Mouse (Mus musculus) gastrocnemius, postnatal 14 days (tissue): ENCODE data around the gene Ppp1r9a. TPM values are rescaled to one million over a fixed set of nuclear protein-coding genes. Genes with fewer than 3 reads are reported as not detected.
A peak's percentile ranks its signal among the peaks of the same experiment; 100 is the strongest.
"Not testable (repeated sequence)": the region's sequence is repeated elsewhere in the genome, so short reads cannot be mapped to it uniquely, and the experiment has no call there.

Experiments used
- DNase-seq: peaks from one replicate; pipeline ENCODE4 v3.0.0; 2021; ENCODE audit warnings: mixed read lengths
- intact Hi-C: fragments of 180-260 bp; cut with DNase I; formaldehyde crosslinking; loops from one replicate; pipeline ENCODE4 v1.15.1; 2025; ENCODE audit warnings: low total_unique reads
- long read RNA-seq, 2 experiments: library from polyadenylated mRNA; stranded (forward); transcript quantifications; one replicate each; pipeline ENCODE4 v2.0.0; 2021
- total RNA-seq, 2 experiments: library from RNA; stranded (reverse); gene quantifications; 2 replicates each; pipeline ENCODE4 v1.2.3; 2021

The Ppp1r9a gene
- total RNA-seq: 1 to 10 TPM; 7.5 to 9.9 TPM
- long read RNA-seq, experiment 1: 0 reads
- long read RNA-seq, experiment 2, partial matches to known transcripts: 0 of 4 reads
- long read RNA-seq, experiment 2, other reads (novel, unspliced or antisense): 4 of 4 reads

GRCm38 (mm10) chr6:4902674-4903324, at the start of gene Ppp1r9a:
Gene Ppp1r9a, plus strand, starts transcription at chr6:4902917.
- intact Hi-C loops: no loop called here
- peak; percentile 42 for DNase-seq

- no peak for DNase-seq
- intact Hi-C loops: no loop called here
Measured at GRCm38 (mm10) chr6:4855236-4855635, 47.5 kb upstream of the Ppp1r9a start.

- DNase-seq: no peak
- intact Hi-C loops: no loop called here
Measured at GRCm38 (mm10) chr6:4856919-4857318, 45.8 kb upstream of the Ppp1r9a start.

- no peak for DNase-seq
- intact Hi-C loops: no loop called here
Measured at GRCm38 (mm10) chr6:4884316-4884715, 18.4 kb upstream of the Ppp1r9a start.

GRCm38 (mm10) chr6:4889544-4889943, 13.2 kb upstream of the Ppp1r9a start:
- no peak for DNase-seq
- intact Hi-C loops: no loop called here

- no peak for DNase-seq
- intact Hi-C loops: no loop called here
Measured at GRCm38 (mm10) chr6:4892417-4892816, 10.3 kb upstream of the Ppp1r9a start.

GRCm38 (mm10) chr6:4893312-4893711, 9.4 kb upstream of the Ppp1r9a start:
- intact Hi-C loops, DNase-seq: not testable (repeated sequence)

GRCm38 (mm10) chr6:4899906-4900305, 2.8 kb upstream of the Ppp1r9a start:
- intact Hi-C loops: no loop called here
- no peak for DNase-seq

- intact Hi-C loops: no loop called here
- DNase-seq: peak; percentile 53
Measured at GRCm38 (mm10) chr6:4903325-4904054, 773 bp downstream of the Ppp1r9a start.

- intact Hi-C loops: no loop called here
- DNase-seq: peak; percentile 13
Measured at GRCm38 (mm10) chr6:4904055-4904450, 1.3 kb downstream of the Ppp1r9a start.

- DNase-seq: no peak
- intact Hi-C loops: no loop called here
Measured at GRCm38 (mm10) chr6:4910042-4910634, 7.4 kb downstream of the Ppp1r9a start.

GRCm38 (mm10) chr6:4918470-4918869, 15.8 kb downstream of the Ppp1r9a start:
- intact Hi-C loops: no loop called here
- DNase-seq: no peak

- intact Hi-C loops, DNase-seq: not testable (repeated sequence)
Measured at GRCm38 (mm10) chr6:4923791-4924190, 21.1 kb downstream of the Ppp1r9a start.

- intact Hi-C loops: no loop called here
- no peak for DNase-seq
Measured at GRCm38 (mm10) chr6:4925966-4926687, 23.4 kb downstream of the Ppp1r9a start.

GRCm38 (mm10) chr6:4930321-4930720, 27.6 kb downstream of the Ppp1r9a start:
- DNase-seq: no peak
- intact Hi-C loops: no loop called here

- DNase-seq: no peak
- intact Hi-C loops: no loop called here
Measured at GRCm38 (mm10) chr6:4938901-4939300, 36.2 kb downstream of the Ppp1r9a start.

- intact Hi-C loops: no loop called here
- DNase-seq: no peak
Measured at GRCm38 (mm10) chr6:4940086-4940485, 37.4 kb downstream of the Ppp1r9a start.

GRCm38 (mm10) chr6:4940639-4941038, 37.9 kb downstream of the Ppp1r9a start:
- no peak for DNase-seq
- intact Hi-C loops: no loop called here

GRCm38 (mm10) chr6:4943821-4944220, 41.1 kb downstream of the Ppp1r9a start:
- intact Hi-C loops: no loop called here
- no peak for DNase-seq

GRCm38 (mm10) chr6:4948056-4948455, 45.3 kb downstream of the Ppp1r9a start:
- intact Hi-C loops: no loop called here
- DNase-seq: no peak
